Mouse (Mus musculus): ENCODE data around the gene Slc39a3. TPM values are rescaled to one million over a fixed set of nuclear protein-coding genes. Genes with fewer than 3 reads are reported as not detected.

Gene Slc39a3
- polyA plus RNA-seq, 1 experiment from 2014 or later = 9.4 TPM

DNA sequence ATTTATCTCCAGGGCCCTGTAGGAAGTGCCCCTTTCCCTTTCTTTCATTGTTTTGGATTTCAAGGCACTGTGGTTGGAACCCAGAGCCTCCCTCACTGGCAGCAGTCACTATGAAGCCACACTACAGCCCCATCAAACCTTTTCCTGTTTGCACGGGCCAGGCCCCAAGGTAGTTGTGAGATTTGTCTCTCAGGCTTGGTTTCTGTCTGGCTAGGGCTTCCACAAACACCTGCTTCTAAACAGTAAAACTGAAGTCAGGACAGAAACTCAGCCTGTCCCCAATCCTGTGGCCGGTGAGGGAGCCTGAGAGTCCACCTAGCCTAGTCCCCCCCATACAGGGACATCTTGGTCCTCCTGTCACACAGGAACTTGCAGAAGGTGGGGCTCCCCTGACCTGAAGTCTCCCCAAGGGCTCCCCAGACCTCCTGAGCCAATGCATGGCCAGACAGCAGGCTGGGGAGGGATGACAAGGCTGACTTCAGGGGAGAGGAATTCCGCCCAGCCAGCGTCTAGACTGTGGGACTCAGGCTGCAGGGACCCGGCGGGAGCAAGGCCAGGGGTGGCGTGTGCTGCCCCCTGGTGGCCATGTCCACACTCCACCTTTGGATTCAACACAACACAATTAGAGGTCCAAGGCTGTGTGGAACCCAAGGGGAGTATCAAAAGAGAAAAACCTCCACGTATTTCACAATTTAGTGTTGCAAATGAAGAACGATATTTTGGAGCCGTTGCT lies 49.4 kb downstream of the Slc39a3 start:
- WGBS = 10% methylated on average over 10 of the region's 10 CpGs
- Histone ChIP-seq H3K27me3 (replicated peaks; ENCODE audit: control insufficient read depth, insufficient read depth, low read length) (peaks cover 46% of the 10 kb centered on the region), H3K27ac (ENCODE audit: low read depth, low read length) (no peak overlapping the region), H3K9me3 (ENCODE audit: control insufficient read depth, low read length) (no peaks in the 10 kb centered on the region), H3K36me3 (ENCODE audit: control insufficient read depth, insufficient read depth, low read length) (no peaks in the 10 kb centered on the region), H3K4me2 (no peak overlapping the region), H3K4me3 (ENCODE audit: low read depth, low read length) (no peak overlapping the region), H3K9ac (ENCODE audit: low read depth, low read length) (no peak overlapping the region), H3K4me1 (replicated peaks; ENCODE audit: control insufficient read depth, insufficient read depth, low read length) (peaks cover 6% of the 10 kb centered on the region)
- DNase-seq (ENCODE audit: low spot score) (peak; percentile 84), ATAC-seq (replicated peaks; ENCODE audit: low FRiP score) (peak; percentile 71)

DNA sequence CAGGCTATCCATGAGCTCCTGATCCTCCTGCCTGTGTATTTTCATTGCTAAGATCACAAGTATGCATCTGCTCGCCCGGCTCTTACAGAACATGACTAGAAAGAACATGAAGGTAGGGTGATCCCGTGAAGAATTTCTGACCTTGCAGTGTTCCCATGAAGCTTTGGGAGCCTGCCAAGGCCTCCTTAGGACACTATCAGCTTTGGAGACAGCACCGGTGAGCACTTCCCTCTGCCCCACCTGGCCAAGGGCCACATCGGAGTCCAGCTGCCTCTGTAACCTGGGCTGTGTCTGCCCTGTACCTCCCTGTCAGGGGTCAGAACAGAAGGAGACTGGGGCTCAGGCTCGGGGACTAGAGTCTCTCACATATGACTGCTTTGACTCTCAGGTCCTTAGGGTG lies 50.5 kb downstream of the Slc39a3 start:
- no peak overlapping the region for H3K4me3 ChIP-seq (ENCODE audit: low read depth, low read length)
- ATAC-seq (replicated peaks; ENCODE audit: low FRiP score) = no peak
- no peak overlapping the region for H3K9ac ChIP-seq (ENCODE audit: low read depth, low read length)
- H3K9me3 ChIP-seq (ENCODE audit: control insufficient read depth, low read length) = no peaks in the 10 kb centered on the region
- peaks cover 6% of the 10 kb centered on the region for H3K4me1 ChIP-seq (replicated peaks; ENCODE audit: control insufficient read depth, insufficient read depth, low read length)
- 72% methylated on average over 6 of the region's 6 CpGs for WGBS
- H3K4me2 ChIP-seq = no peak overlapping the region
- DNase-seq (ENCODE audit: low spot score) = no peak
- no peaks in the 10 kb centered on the region for H3K36me3 ChIP-seq (ENCODE audit: control insufficient read depth, insufficient read depth, low read length)
- H3K27ac ChIP-seq (ENCODE audit: low read depth, low read length) = no peak overlapping the region
- H3K27me3 ChIP-seq (replicated peaks; ENCODE audit: control insufficient read depth, insufficient read depth, low read length) = peaks cover 46% of the 10 kb centered on the region

DNA sequence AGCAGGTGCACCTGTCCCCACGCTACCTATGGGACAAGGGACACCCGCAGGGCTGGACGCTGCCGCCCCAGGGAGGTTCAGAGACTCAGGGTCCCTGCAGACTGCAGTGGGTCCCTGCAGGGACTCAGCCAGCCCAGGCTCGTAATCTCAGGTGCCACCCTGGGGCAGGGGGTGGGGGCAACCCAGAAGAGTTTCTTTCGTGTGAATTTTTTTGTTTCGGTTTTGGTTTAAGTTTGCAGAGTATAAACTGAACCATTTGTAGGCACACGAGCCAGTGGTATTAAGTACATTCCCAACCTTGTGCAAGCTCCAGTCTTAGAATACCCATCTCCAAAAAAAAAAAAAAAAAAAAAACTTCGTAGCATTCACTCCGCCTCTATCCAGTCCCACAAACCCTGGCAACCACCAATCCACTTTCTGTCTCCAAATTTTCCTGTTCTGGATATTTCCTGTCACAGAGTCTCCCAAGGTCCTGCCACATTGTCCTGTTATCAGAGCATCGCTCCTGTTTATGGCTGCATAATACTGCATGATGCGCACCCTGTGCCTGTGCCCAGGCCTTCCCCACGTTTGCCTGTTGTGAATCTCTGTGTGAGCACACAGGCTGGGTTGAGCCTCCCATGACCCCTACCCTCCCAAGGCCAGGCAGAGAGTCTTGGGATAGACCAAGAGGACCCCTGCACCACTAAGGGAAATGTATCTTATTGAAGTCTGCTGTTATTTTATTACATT lies 51.1 kb downstream of the Slc39a3 start:
- WGBS = 35% methylated on average over 13 of the region's 13 CpGs
- peaks cover 46% of the 10 kb centered on the region for H3K27me3 ChIP-seq (replicated peaks; ENCODE audit: control insufficient read depth, insufficient read depth, low read length)
- H3K36me3 ChIP-seq (ENCODE audit: control insufficient read depth, insufficient read depth, low read length) = no peaks in the 10 kb centered on the region
- H3K9ac ChIP-seq (ENCODE audit: low read depth, low read length) = peak overlapping the region; percentile 37; the same call in 1 of the 2 replicates
- DNase-seq (ENCODE audit: low spot score) (no peak), ATAC-seq (replicated peaks; ENCODE audit: low FRiP score) (no peak)
- peak overlapping the region; percentile 69 for H3K4me2 ChIP-seq
- peak overlapping the region; percentile 35 for H3K4me3 ChIP-seq (ENCODE audit: low read depth, low read length)
- no peaks in the 10 kb centered on the region for H3K9me3 ChIP-seq (ENCODE audit: control insufficient read depth, low read length)
- no peak overlapping the region for H3K27ac ChIP-seq (ENCODE audit: low read depth, low read length)
- H3K4me1 ChIP-seq (replicated peaks; ENCODE audit: control insufficient read depth, insufficient read depth, low read length) = peaks cover 6% of the 10 kb centered on the region

DNA sequence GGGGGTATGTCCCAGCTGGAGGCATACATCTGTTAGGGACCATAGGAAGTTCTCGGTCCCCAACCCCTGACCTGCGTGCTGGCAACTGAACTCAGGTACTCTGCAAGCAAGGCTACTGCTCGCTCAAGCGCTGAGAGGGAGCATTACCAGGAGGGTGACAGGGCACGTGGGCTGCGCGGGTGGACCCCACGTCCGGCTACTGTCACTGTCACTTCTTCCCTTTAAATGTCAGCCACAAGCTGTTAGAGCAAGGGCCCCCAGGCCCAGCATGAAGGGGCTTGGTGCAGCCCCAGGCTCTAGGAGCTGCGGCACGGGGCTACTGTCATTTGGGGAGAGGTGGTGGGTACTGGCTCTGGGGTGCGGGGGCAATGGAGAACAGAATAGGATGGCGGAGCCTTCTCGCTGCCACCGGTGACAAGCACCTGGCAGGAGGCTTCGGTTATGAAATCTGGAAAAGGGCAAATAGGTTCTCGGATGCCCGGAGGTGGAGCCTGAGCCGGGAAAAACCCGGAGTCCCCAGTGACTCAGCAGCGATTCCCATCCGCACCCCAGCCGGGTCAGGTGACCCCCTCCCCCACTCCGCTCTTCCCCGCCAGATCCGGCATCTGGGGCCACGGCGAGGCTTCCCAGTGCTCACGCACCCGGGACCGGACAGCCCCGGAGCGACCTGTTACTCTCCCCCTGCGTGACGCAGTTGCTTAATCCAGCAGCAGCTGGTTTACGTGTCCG lies 51.8 kb downstream of the Slc39a3 start:
- DNase-seq (ENCODE audit: low spot score) (no peak), ATAC-seq (replicated peaks; ENCODE audit: low FRiP score) (no peak)
- H3K27me3 ChIP-seq (replicated peaks; ENCODE audit: control insufficient read depth, insufficient read depth, low read length) = peaks cover 46% of the 10 kb centered on the region
- H3K4me2 ChIP-seq = peak overlapping the region; percentile 69
- peaks cover 6% of the 10 kb centered on the region for H3K4me1 ChIP-seq (replicated peaks; ENCODE audit: control insufficient read depth, insufficient read depth, low read length)
- H3K36me3 ChIP-seq (ENCODE audit: control insufficient read depth, insufficient read depth, low read length) = no peaks in the 10 kb centered on the region
- 19% methylated on average over 37 of the region's 37 CpGs for WGBS
- peak overlapping the region; percentile 37; the same call in 1 of the 2 replicates for H3K9ac ChIP-seq (ENCODE audit: low read depth, low read length)
- H3K4me3 ChIP-seq (ENCODE audit: low read depth, low read length) = peak overlapping the region; percentile 35
- H3K9me3 ChIP-seq (ENCODE audit: control insufficient read depth, low read length) = no peaks in the 10 kb centered on the region
- no peak overlapping the region for H3K27ac ChIP-seq (ENCODE audit: low read depth, low read length)

DNA sequence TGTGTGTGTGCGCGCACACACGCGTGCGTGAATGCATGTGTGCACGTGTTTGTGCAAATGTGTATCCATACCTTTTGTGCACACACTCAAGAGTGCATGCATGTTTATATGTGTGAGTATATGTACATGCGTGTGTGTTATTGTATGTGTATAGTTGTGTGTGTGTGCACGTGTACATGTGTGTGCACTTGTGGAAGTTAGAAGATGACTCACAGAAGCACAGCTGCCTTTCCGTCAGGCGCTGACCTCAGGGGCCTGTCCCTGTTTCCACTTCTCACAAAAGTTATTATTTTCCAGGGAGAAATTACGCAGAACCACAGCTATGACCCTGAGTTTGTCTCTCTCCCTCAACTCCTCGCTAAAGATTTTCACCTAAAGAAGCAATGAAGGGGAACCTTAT lies 53.0 kb downstream of the Slc39a3 start:
- WGBS = 84% methylated on average over 12 of the region's 12 CpGs

GRCm38 (mm10) chr10:80982381-80982780 lies 54.8 kb downstream of the Slc39a3 start:
- Histone ChIP-seq H3K27me3 (replicated peaks; ENCODE audit: control insufficient read depth, insufficient read depth, low read length) (peaks cover 34% of the 10 kb centered on the region), H3K4me3 (ENCODE audit: low read depth, low read length) (no peak overlapping the region), H3K4me1 (replicated peaks; ENCODE audit: control insufficient read depth, insufficient read depth, low read length) (peaks cover 3% of the 10 kb centered on the region), H3K27ac (ENCODE audit: low read depth, low read length) (no peak overlapping the region), H3K4me2 (no peak overlapping the region), H3K9me3 (ENCODE audit: control insufficient read depth, low read length) (no peaks in the 10 kb centered on the region), H3K36me3 (ENCODE audit: control insufficient read depth, insufficient read depth, low read length) (no peaks in the 10 kb centered on the region), H3K9ac (ENCODE audit: low read depth, low read length) (no peak overlapping the region)
- no peak for DNase-seq (ENCODE audit: low spot score)
- no peak for ATAC-seq (replicated peaks; ENCODE audit: low FRiP score)
- WGBS = 55% methylated on average over 4 of the region's 4 CpGs

More for the DNA sequence above, 53.0 kb downstream of the Slc39a3 start:
- Histone ChIP-seq H3K4me3 (ENCODE audit: low read depth, low read length) (no peak overlapping the region), H3K9ac (ENCODE audit: low read depth, low read length) (no peak overlapping the region), H3K27me3 (replicated peaks; ENCODE audit: control insufficient read depth, insufficient read depth, low read length) (peaks cover 44% of the 10 kb centered on the region), H3K36me3 (ENCODE audit: control insufficient read depth, insufficient read depth, low read length) (no peaks in the 10 kb centered on the region), H3K9me3 (ENCODE audit: control insufficient read depth, low read length) (no peaks in the 10 kb centered on the region), H3K4me1 (replicated peaks; ENCODE audit: control insufficient read depth, insufficient read depth, low read length) (peaks cover 6% of the 10 kb centered on the region), H3K4me2 (no peak overlapping the region), H3K27ac (ENCODE audit: low read depth, low read length) (no peak overlapping the region)
- ATAC-seq (replicated peaks; ENCODE audit: low FRiP score) = no peak
- no peak for DNase-seq (ENCODE audit: low spot score)

- DNase-seq (ENCODE audit: low spot score) (no peak), ATAC-seq (replicated peaks; ENCODE audit: low FRiP score) (no peak)
- 56% methylated on average over 7 of the region's 7 CpGs for WGBS
- H3K27me3 ChIP-seq (replicated peaks; ENCODE audit: control insufficient read depth, insufficient read depth, low read length) = peaks cover 30% of the 10 kb centered on the region
- no peak overlapping the region for H3K4me3 ChIP-seq (ENCODE audit: low read depth, low read length)
- peaks cover 3% of the 10 kb centered on the region for H3K4me1 ChIP-seq (replicated peaks; ENCODE audit: control insufficient read depth, insufficient read depth, low read length)
- no peak overlapping the region for H3K9ac ChIP-seq (ENCODE audit: low read depth, low read length)
- no peak overlapping the region for H3K4me2 ChIP-seq
- H3K9me3 ChIP-seq (ENCODE audit: control insufficient read depth, low read length) = no peaks in the 10 kb centered on the region
- H3K36me3 ChIP-seq (ENCODE audit: control insufficient read depth, insufficient read depth, low read length) = no peaks in the 10 kb centered on the region
- no peak overlapping the region for H3K27ac ChIP-seq (ENCODE audit: low read depth, low read length)
These were observed 55.6 kb downstream of the Slc39a3 start for GRCm38 (mm10) chr10:80981564-80982112.
